Mouse (Mus musculus) liver, adult (tissue): ENCODE results near the gene Rap1gap2.

Source experiments
- GATA4 ChIP-seq: IDR thresholded peaks from 2 replicates; pipeline ENCODE4 v1.6.1; 2014; ENCODE audit warnings: mild to moderate bottlenecking, low read length; ENCODE audit not compliant: insufficient replicate concordance

Rap1gap2 gene

GRCm38 (mm10) chr11:74537352-74537751 lies 73.4 kb downstream of the Rap1gap2 start:
- TF ChIP-seq GATA4: no peak

- no peak for TF ChIP-seq GATA4
Observed at GRCm38 (mm10) chr11:74536140-74536842, 74.4 kb downstream of the Rap1gap2 start.

- no peak for TF ChIP-seq GATA4
Observed at GRCm38 (mm10) chr11:74534380-74534779, 76.3 kb downstream of the Rap1gap2 start.

GRCm38 (mm10) chr11:74533050-74533449 lies 77.7 kb downstream of the Rap1gap2 start:
- TF ChIP-seq GATA4: no peak

GRCm38 (mm10) chr11:74532401-74532800 lies 78.3 kb downstream of the Rap1gap2 start:
- no peak for TF ChIP-seq GATA4

GRCm38 (mm10) chr11:74531725-74532124 lies 79.0 kb downstream of the Rap1gap2 start:
- no peak for TF ChIP-seq GATA4

- TF ChIP-seq GATA4: no peak
Observed at GRCm38 (mm10) chr11:74529803-74530202, 80.9 kb downstream of the Rap1gap2 start.

- no peak for TF ChIP-seq GATA4
Observed at GRCm38 (mm10) chr11:74527555-74527954, 83.2 kb downstream of the Rap1gap2 start.

GRCm38 (mm10) chr11:74526180-74527158 lies 84.2 kb downstream of the Rap1gap2 start:
- no peak for TF ChIP-seq GATA4

- TF ChIP-seq GATA4: no peak
Observed at GRCm38 (mm10) chr11:74525605-74526004, 85.1 kb downstream of the Rap1gap2 start.

GRCm38 (mm10) chr11:74525205-74525604 lies 85.5 kb downstream of the Rap1gap2 start:
- no peak for TF ChIP-seq GATA4

GRCm38 (mm10) chr11:74524050-74524965 lies 86.4 kb downstream of the Rap1gap2 start:
- TF ChIP-seq GATA4: no peak

- no peak for TF ChIP-seq GATA4
Observed at GRCm38 (mm10) chr11:74523210-74523951, 87.3 kb downstream of the Rap1gap2 start.

- TF ChIP-seq GATA4: no peak
Observed at GRCm38 (mm10) chr11:74522487-74523209, 88.1 kb downstream of the Rap1gap2 start.
